Mouse (Mus musculus): ENCODE measurements around the gene Pex14. TPM values are rescaled to one million over a fixed set of nuclear protein-coding genes. Genes with fewer than 3 reads are reported as not detected.
"Not testable (repeated sequence)": the region's sequence is repeated elsewhere in the genome, so short reads cannot be mapped to it uniquely, and the experiment has no call there.

The Pex14 gene
- polyA plus RNA-seq, 1 experiment from 2014 or later: 50.6 TPM

DNA sequence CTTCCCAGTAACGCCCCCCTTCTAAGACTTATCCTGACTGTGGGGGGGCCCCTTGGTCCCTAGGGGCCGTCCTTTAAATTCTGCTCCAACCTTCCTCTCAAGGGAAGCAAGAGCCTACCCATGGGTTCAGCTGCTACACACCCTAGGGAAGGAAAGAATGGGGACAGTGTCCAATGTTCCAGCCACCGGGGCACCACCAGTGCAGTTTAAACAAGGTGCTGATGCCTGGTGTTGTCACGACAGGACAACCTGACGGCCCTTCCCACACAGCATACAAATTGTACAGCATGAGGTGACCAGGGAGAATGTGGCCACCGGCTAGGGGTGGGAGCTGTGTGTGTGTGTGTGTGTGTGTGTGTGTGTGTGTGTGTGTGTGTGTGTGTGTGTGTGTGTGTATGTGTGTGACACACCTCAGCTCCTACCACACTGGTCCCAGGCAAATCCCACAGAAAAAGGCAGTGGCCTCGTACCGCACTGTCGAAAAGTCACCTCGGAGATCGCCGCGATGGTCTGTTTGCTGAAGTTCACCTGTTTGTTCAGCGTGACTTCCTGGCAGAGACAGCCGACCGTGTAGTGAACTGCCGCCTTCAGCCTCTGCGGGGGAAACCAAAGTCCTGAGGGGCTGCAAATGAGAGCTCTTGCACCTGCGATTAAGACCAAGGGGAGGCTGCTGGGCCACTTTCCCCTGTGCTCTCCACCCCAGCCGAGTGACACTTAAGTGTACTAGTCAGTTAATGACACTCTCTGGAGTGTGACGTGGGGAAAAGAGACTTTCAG is 32.3 kb upstream of the Pex14 start:
- H3K9ac ChIP-seq (replicated peaks): no peak overlapping the region
- ATAC-seq: no peak
- no peaks in the 10 kb centered on the region for H3K27me3 ChIP-seq
- H3K9me3 ChIP-seq: no peaks in the 10 kb centered on the region
- H3K27ac ChIP-seq: no peak overlapping the region
- H3K4me3 ChIP-seq (replicated peaks): no peak overlapping the region
- 89% methylated on average over 21 of the region's 21 CpGs for WGBS
- H3K4me2 ChIP-seq (replicated peaks): no peak overlapping the region
- H3K4me1 ChIP-seq (replicated peaks): peaks cover 8% of the 10 kb centered on the region
- peaks cover 34% of the 10 kb centered on the region for H3K36me3 ChIP-seq

DNA sequence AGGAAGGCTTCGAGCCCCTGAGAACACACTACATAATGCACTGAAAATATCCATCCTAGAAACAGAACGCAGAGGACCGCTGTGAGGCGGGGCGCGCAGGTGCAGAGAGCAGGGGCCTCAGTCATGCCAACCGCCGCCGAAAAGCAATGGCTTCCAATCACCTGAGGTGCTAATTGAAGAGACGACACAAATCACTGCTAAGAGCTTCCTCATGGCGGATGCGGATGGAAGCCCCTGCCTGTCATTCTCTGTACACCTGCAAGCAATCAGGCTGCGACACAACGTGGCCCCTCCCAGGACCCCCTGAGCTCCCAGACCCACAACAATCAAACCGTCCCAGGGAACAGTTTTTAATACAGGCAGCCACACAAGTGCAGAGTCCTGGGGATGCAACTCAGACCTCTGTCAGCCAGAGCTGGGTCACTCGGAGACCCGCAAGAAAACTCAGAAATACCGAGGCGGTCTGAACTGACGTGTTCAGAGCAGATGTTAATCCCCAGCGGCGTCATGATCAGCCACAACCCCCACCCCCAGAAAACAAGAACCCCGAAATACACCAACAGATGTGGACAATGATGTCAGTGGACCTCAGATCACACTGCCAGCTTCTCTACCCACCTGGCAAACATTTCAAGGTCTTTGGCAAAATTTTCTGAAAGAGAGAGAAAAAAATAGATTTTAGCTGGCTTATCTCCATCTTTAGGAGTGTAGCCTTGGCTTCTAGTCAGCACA is 31.5 kb upstream of the Pex14 start:
- Histone ChIP-seq H3K4me3 (replicated peaks) (no peak overlapping the region), H3K4me2 (replicated peaks) (no peak overlapping the region), H3K4me1 (replicated peaks) (peaks cover under 1% of the 10 kb centered on the region; the same call in 1 of the 2 replicates), H3K9me3 (no peaks in the 10 kb centered on the region), H3K27me3 (no peaks in the 10 kb centered on the region), H3K36me3 (peaks cover 35% of the 10 kb centered on the region), H3K9ac (replicated peaks) (no peak overlapping the region), H3K27ac (no peak overlapping the region)
- ATAC-seq: no peak
- 93% methylated on average over 23 of the region's 23 CpGs for WGBS

GRCm38 (mm10) chr4:149128467-149128866 is 28.8 kb upstream of the Pex14 start:
- H3K9me3 ChIP-seq: no peaks in the 10 kb centered on the region
- no peak overlapping the region for H3K4me2 ChIP-seq (replicated peaks)
- no peak for ATAC-seq
- H3K4me3 ChIP-seq (replicated peaks): no peak overlapping the region
- H3K9ac ChIP-seq (replicated peaks): no peak overlapping the region
- H3K36me3 ChIP-seq: peaks cover 35% of the 10 kb centered on the region
- 80% methylated on average over 18 of the region's 18 CpGs for WGBS
- no peak overlapping the region for H3K27ac ChIP-seq
- H3K27me3 ChIP-seq: no peaks in the 10 kb centered on the region
- H3K4me1 ChIP-seq (replicated peaks): no peaks in the 10 kb centered on the region

- H3K9me3 ChIP-seq: no peaks in the 10 kb centered on the region
- peaks cover 35% of the 10 kb centered on the region for H3K36me3 ChIP-seq
- no peak within 1 kb of the TSS for H3K4me2 ChIP-seq (replicated peaks)
- no peak within 1 kb of the TSS for H3K27ac ChIP-seq
- H3K9ac ChIP-seq (replicated peaks): no peak within 1 kb of the TSS
- H3K4me1 ChIP-seq (replicated peaks): no peaks in the 10 kb centered on the region
- no peaks in the 10 kb centered on the region for H3K27me3 ChIP-seq
- no peak for ATAC-seq
- 83% methylated on average over 11 of the region's 11 CpGs for WGBS
- H3K4me3 ChIP-seq (replicated peaks): no peak within 1 kb of the TSS
Measured at GRCm38 (mm10) chr4:149126663-149127062, 27.0 kb upstream of the Pex14 start, which contains the start of gene Cort. Gene Cort (minus strand): TSS chr4:149126763.

- Histone ChIP-seq H3K4me3 (replicated peaks) (no peak overlapping the region), H3K27me3 (no peaks in the 10 kb centered on the region), H3K36me3 (peaks cover 32% of the 10 kb centered on the region), H3K4me2 (replicated peaks) (no peak overlapping the region), H3K4me1 (replicated peaks) (no peaks in the 10 kb centered on the region), H3K9ac (replicated peaks) (no peak overlapping the region), H3K9me3 (no peaks in the 10 kb centered on the region), H3K27ac (no peak overlapping the region)
- 78% methylated on average over 6 of the region's 6 CpGs for WGBS
- no peak for ATAC-seq
Measured at GRCm38 (mm10) chr4:149126115-149126509, 26.4 kb upstream of the Pex14 start.

GRCm38 (mm10) chr4:149125341-149126114 is 25.9 kb upstream of the Pex14 start:
- Histone ChIP-seq H3K4me2 (replicated peaks) (no peak overlapping the region), H3K4me1 (replicated peaks) (no peaks in the 10 kb centered on the region), H3K27me3 (no peaks in the 10 kb centered on the region), H3K4me3 (replicated peaks) (no peak overlapping the region), H3K36me3 (peaks cover 30% of the 10 kb centered on the region), H3K9me3 (no peaks in the 10 kb centered on the region), H3K27ac (no peak overlapping the region), H3K9ac (replicated peaks) (no peak overlapping the region)
- WGBS: 39% methylated on average over 11 of the region's 11 CpGs
- no peak for ATAC-seq

GRCm38 (mm10) chr4:149123432-149123831 is 23.8 kb upstream of the Pex14 start:
- no peaks in the 10 kb centered on the region for H3K9me3 ChIP-seq
- H3K36me3 ChIP-seq: peaks cover 27% of the 10 kb centered on the region
- no peaks in the 10 kb centered on the region for H3K27me3 ChIP-seq
- H3K27ac ChIP-seq: no peak overlapping the region
- H3K4me2 ChIP-seq (replicated peaks): no peak overlapping the region
- no peak for ATAC-seq
- no peak overlapping the region for H3K4me3 ChIP-seq (replicated peaks)
- 67% methylated on average over 5 of the region's 5 CpGs for WGBS
- H3K4me1 ChIP-seq (replicated peaks): no peaks in the 10 kb centered on the region
- H3K9ac ChIP-seq (replicated peaks): no peak overlapping the region

DNA sequence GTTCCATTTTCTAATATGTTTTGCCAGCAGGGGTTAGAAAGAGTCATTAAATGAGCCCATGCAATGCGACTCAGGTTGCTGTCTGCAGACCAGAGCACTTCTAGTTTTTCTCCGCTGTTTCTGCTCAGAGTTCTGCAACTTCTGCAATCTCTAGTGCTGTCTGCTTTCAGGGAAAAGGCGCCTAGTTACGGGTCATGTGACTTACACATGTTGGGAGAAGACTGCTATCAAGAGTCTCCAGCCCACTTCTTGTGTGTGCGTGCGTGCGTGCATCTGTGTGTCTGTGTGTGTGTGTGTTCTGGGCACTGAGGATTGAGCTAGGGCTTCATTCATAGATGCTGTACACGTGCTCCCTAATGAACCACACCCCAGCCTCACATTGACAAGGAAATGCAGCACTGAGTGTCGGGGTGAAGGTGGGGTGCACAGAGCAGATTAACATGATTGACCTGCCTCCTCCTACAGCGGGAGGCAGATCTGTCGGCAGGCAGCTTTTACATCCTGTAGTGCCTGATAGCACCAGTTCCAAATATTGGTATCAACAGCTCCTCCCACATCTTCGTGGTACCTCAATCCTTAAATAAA is 20.4 kb upstream of the Pex14 start:
- ATAC-seq; H3K4me3 ChIP-seq (replicated peaks); H3K27me3 ChIP-seq; H3K9me3 ChIP-seq; H3K9ac ChIP-seq (replicated peaks); H3K4me1 ChIP-seq (replicated peaks); H3K4me2 ChIP-seq (replicated peaks); H3K27ac ChIP-seq: not testable (repeated sequence)
- 80% methylated on average over 12 of the region's 12 CpGs for WGBS
- H3K36me3 ChIP-seq: peaks cover 27% of the 10 kb centered on the region

DNA sequence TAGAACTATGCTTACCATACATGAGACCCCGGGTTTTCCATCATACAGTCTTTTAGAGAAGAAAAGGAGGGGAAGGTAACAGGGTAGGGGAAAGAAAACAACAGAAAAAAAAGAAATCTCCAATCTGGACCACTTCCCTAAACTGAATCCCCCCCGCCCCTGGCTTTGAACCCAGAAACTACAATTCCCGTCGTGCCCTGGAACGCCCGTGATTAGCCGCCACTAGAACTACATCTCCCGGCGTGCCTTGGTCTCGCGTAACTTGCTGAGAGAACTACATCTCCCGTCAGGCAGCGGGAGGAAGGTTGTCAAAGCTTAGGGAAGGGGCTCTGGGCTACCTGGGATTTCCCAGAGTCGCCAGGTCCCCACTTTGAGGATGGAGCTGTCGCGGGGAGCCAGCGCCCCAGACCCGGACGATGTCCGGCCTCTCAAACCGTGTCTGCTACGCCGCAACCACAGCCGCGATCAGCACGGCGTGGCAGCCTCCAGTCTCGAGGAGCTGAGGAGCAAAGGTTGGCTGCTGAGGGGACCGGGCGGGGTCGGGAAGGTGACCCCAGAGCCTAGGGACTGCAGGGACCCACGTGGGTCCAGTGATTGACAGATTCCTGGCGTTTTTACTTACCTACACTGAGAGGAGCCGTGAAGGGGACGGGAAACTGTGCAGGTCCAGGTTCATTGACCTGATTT is 4.3 kb upstream of the Pex14 start, which contains the start of gene Dffa:
Gene Dffa, plus strand, starts transcription at position 272 of the 687 bp plus-strand sequence.
- no peak within 1 kb of the TSS for H3K27ac ChIP-seq
- H3K27me3 ChIP-seq: no peaks in the 10 kb centered on the region
- peak within 1 kb of the TSS; percentile 86 for H3K4me2 ChIP-seq (replicated peaks)
- H3K4me1 ChIP-seq (replicated peaks): peaks cover 14% of the 10 kb centered on the region
- peak within 1 kb of the TSS; percentile 90 for H3K9ac ChIP-seq (replicated peaks)
- H3K4me3 ChIP-seq (replicated peaks): peak within 1 kb of the TSS; percentile 76
- H3K36me3 ChIP-seq: peaks cover 29% of the 10 kb centered on the region
- no peaks in the 10 kb centered on the region for H3K9me3 ChIP-seq
- peak; percentile 90 for ATAC-seq
- under 1% methylated on average over 35 of the region's 35 CpGs for WGBS

DNA sequence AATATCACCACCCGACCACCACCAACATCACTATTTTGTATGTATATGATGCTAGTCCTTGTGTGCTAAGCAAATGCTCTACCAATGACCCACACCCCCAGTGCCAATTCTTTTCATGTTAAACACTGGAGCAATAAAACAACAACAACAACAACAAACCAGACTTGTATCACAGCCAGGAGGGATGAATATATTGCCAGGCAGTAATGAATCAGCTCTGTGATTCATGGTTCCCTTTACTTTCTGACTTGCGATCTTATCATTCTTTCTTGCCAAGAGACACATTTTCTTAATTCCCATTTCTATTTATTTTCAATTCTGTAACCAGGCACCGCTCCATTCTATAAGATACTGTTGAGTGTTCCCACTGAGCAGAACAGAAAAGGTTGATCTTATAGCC is 1.8 kb upstream of the Pex14 start:
- Histone ChIP-seq H3K4me1 (replicated peaks) (peaks cover 25% of the 10 kb centered on the region), H3K27ac (no peak overlapping the region), H3K4me3 (replicated peaks) (no peak overlapping the region), H3K27me3 (no peaks in the 10 kb centered on the region), H3K9me3 (no peaks in the 10 kb centered on the region), H3K4me2 (replicated peaks) (no peak overlapping the region), H3K9ac (replicated peaks) (no peak overlapping the region), H3K36me3 (peaks cover 6% of the 10 kb centered on the region)
- 95% methylated on average over 3 of the region's 3 CpGs for WGBS
- no peak for ATAC-seq

GRCm38 (mm10) chr4:149100449-149100848 is 773 bp upstream of the Pex14 start:
- WGBS: 89% methylated on average over 12 of the region's 12 CpGs
- ATAC-seq, H3K9me3 ChIP-seq: not testable (repeated sequence)

More at GRCm38 (mm10) chr4:149100449-149100848, 773 bp upstream of the Pex14 start:
- not testable (repeated sequence) for H3K27ac ChIP-seq; H3K9ac ChIP-seq (replicated peaks); H3K36me3 ChIP-seq; H3K27me3 ChIP-seq; H3K4me3 ChIP-seq (replicated peaks); H3K4me2 ChIP-seq (replicated peaks)
- peaks cover 25% of the 10 kb centered on the region for H3K4me1 ChIP-seq (replicated peaks)

Data from midbrain, embryonic 13.5 days (tissue).